Mouse (Mus musculus) midbrain, embryonic 10.5 days (tissue): ENCODE measurements at regions not wholly inside any gene's neighbourhood (a gene's known extent, or its start where the extent isn't known, plus 50 kb on each side); places are given as distances from the start of the nearest gene placed in this dataset.
A peak's percentile ranks its signal among the peaks of the same experiment; 100 is the strongest.

Experiments
- DNase-seq: peaks from one replicate; pipeline ENCODE4 v3.0.0-alpha.2; 2017; ENCODE audit warnings: low spot score
- H3K27ac ChIP-seq: fragments of 300-500 bp; sonication (generic); replicated peaks from 2 replicates; pipeline ENCODE4 v1.5.1; 2016; ENCODE audit warnings: mild to moderate bottlenecking
- H3K27me3 ChIP-seq: fragments of 300-500 bp; sonication (generic); 2 replicates; pipeline ENCODE4 v1.6.1; 2016; ENCODE audit warnings: low read depth, mild to moderate bottlenecking; ENCODE audit not compliant: poor library complexity, severe bottlenecking
- H3K36me3 ChIP-seq: fragments of 300-500 bp; sonication (generic); 2 replicates; pipeline ENCODE4 v1.6.1; 2016; ENCODE audit warnings: mild to moderate bottlenecking, moderate library complexity
- H3K4me1 ChIP-seq: fragments of 300-500 bp; sonication (generic); 2 replicates; pipeline ENCODE4 v1.6.1; 2016
- H3K4me3 ChIP-seq: fragments of 300-500 bp; sonication (generic); 2 replicates; pipeline ENCODE4 v1.5.1; 2016; ENCODE audit warnings: mild to moderate bottlenecking, moderate library complexity
- H3K9me3 ChIP-seq: fragments of 300-500 bp; sonication (generic); replicated peaks from 2 replicates; pipeline ENCODE4 v1.6.1; 2016; ENCODE audit warnings: mild to moderate bottlenecking
- WGBS: fragments of 180-500 bp; shearing (Covaris S2); methylation state at CpG from one replicate; pipeline ENCODE4 v1.1.7; 2016; 5-methylcytosine and 5-hydroxymethylcytosine counted together

GRCm38 (mm10) chr13:106738011-106738410 is 198.7 kb downstream of the Ipo11 start:
- Histone ChIP-seq H3K4me3 (no peak overlapping the region), H3K27ac (no peak overlapping the region), H3K36me3 (no peaks in the 10 kb centered on the region), H3K9me3 (no peaks in the 10 kb centered on the region), H3K27me3 (no peaks in the 10 kb centered on the region), H3K4me1 (no peaks in the 10 kb centered on the region)
- DNase-seq = no peak
- WGBS = 92% methylated on average over 5 of the region's 5 CpGs

GRCm38 (mm10) chr13:106734323-106734722 is 202.4 kb downstream of the Ipo11 start:
- no peaks in the 10 kb centered on the region for H3K27me3 ChIP-seq
- H3K9me3 ChIP-seq = no peaks in the 10 kb centered on the region
- no peak overlapping the region for H3K4me3 ChIP-seq
- H3K27ac ChIP-seq = no peak overlapping the region
- H3K4me1 ChIP-seq = no peaks in the 10 kb centered on the region
- no peak for DNase-seq
- WGBS = 85% methylated on average over 2 of the region's 2 CpGs
- no peaks in the 10 kb centered on the region for H3K36me3 ChIP-seq

GRCm38 (mm10) chr13:106732906-106733305 is 203.9 kb downstream of the Ipo11 start:
- WGBS = 89% methylated on average over 1 of the region's 1 CpGs

GRCm38 (mm10) chr13:106723315-106723714 is 213.4 kb downstream of the Ipo11 start:
- WGBS = 74% methylated on average over 1 of the region's 1 CpGs
- Histone ChIP-seq H3K9me3 (no peaks in the 10 kb centered on the region), H3K4me1 (no peaks in the 10 kb centered on the region), H3K4me3 (no peak overlapping the region), H3K36me3 (no peaks in the 10 kb centered on the region), H3K27ac (no peak overlapping the region), H3K27me3 (no peaks in the 10 kb centered on the region)
- no peak for DNase-seq

More at GRCm38 (mm10) chr13:106732906-106733305, 203.9 kb downstream of the Ipo11 start:
- Histone ChIP-seq H3K4me3 (no peak overlapping the region), H3K9me3 (no peaks in the 10 kb centered on the region), H3K27me3 (no peaks in the 10 kb centered on the region), H3K27ac (no peak overlapping the region), H3K4me1 (no peaks in the 10 kb centered on the region), H3K36me3 (no peaks in the 10 kb centered on the region)
- DNase-seq = no peak

GRCm38 (mm10) chr13:106721167-106721566 is 215.6 kb downstream of the Ipo11 start:
- Histone ChIP-seq H3K27me3 (no peaks in the 10 kb centered on the region), H3K36me3 (no peaks in the 10 kb centered on the region), H3K27ac (no peak overlapping the region), H3K4me3 (no peak overlapping the region), H3K4me1 (no peaks in the 10 kb centered on the region), H3K9me3 (no peaks in the 10 kb centered on the region)
- 91% methylated on average over 1 of the region's 1 CpGs for WGBS
- DNase-seq = no peak

GRCm38 (mm10) chr13:106715771-106716170 is 221.0 kb downstream of the Ipo11 start:
- DNase-seq = peak; percentile 22
- Histone ChIP-seq H3K27me3 (no peaks in the 10 kb centered on the region), H3K4me3 (no peak overlapping the region), H3K4me1 (no peaks in the 10 kb centered on the region), H3K9me3 (no peaks in the 10 kb centered on the region), H3K27ac (no peak overlapping the region), H3K36me3 (no peaks in the 10 kb centered on the region)
- WGBS = 67% methylated on average over 2 of the region's 2 CpGs

- Histone ChIP-seq H3K27me3 (no peaks in the 10 kb centered on the region), H3K36me3 (no peaks in the 10 kb centered on the region), H3K4me3 (no peak overlapping the region), H3K27ac (no peak overlapping the region), H3K4me1 (no peaks in the 10 kb centered on the region), H3K9me3 (no peaks in the 10 kb centered on the region)
- 79% methylated on average over 8 of the region's 8 CpGs for WGBS
- no peak for DNase-seq
Measured at GRCm38 (mm10) chr13:106715234-106715633, 221.5 kb downstream of the Ipo11 start.

- no peak for DNase-seq
- Histone ChIP-seq H3K4me1 (no peaks in the 10 kb centered on the region), H3K4me3 (no peak overlapping the region), H3K27ac (no peak overlapping the region), H3K9me3 (no peaks in the 10 kb centered on the region), H3K27me3 (no peaks in the 10 kb centered on the region), H3K36me3 (no peaks in the 10 kb centered on the region)
- 93% methylated on average over 3 of the region's 3 CpGs for whole genome bisulfite sequencing
Measured at GRCm38 (mm10) chr13:106710580-106710979, 226.2 kb downstream of the Ipo11 start.

- Histone ChIP-seq H3K4me3 (no peak overlapping the region), H3K36me3 (no peaks in the 10 kb centered on the region), H3K9me3 (no peaks in the 10 kb centered on the region), H3K4me1 (no peaks in the 10 kb centered on the region), H3K27ac (no peak overlapping the region), H3K27me3 (no peaks in the 10 kb centered on the region)
- no peak for DNase-seq
- 96% methylated on average over 1 of the region's 1 CpGs for WGBS
Measured at GRCm38 (mm10) chr13:106700376-106700775, 236.4 kb downstream of the Ipo11 start.

GRCm38 (mm10) chr13:106699957-106700356 is 236.8 kb downstream of the Ipo11 start:
- no peak for DNase-seq
- 93% methylated on average over 3 of the region's 3 CpGs for WGBS

GRCm38 (mm10) chr13:106691787-106692571 is 244.8 kb downstream of the Ipo11 start:
- no peaks in the 10 kb centered on the region for H3K9me3 ChIP-seq
- no peaks in the 10 kb centered on the region for H3K4me1 ChIP-seq
- no peaks in the 10 kb centered on the region for H3K36me3 ChIP-seq
- H3K4me3 ChIP-seq = no peak overlapping the region
- no peaks in the 10 kb centered on the region for H3K27me3 ChIP-seq
- H3K27ac ChIP-seq = no peak overlapping the region
- 88% methylated on average over 10 of the region's 10 CpGs for WGBS
- no peak for DNase-seq

More at GRCm38 (mm10) chr13:106699957-106700356, 236.8 kb downstream of the Ipo11 start:
- Histone ChIP-seq H3K4me3 (no peak overlapping the region), H3K27ac (no peak overlapping the region), H3K36me3 (no peaks in the 10 kb centered on the region), H3K27me3 (no peaks in the 10 kb centered on the region), H3K4me1 (no peaks in the 10 kb centered on the region), H3K9me3 (no peaks in the 10 kb centered on the region)

- no peak overlapping the region for H3K27ac ChIP-seq
- no peaks in the 10 kb centered on the region for H3K4me1 ChIP-seq
- H3K4me3 ChIP-seq = no peak overlapping the region
- DNase-seq = no peak
- H3K9me3 ChIP-seq = no peaks in the 10 kb centered on the region
- no peaks in the 10 kb centered on the region for H3K27me3 ChIP-seq
- no peaks in the 10 kb centered on the region for H3K36me3 ChIP-seq
- 71% methylated on average over 3 of the region's 3 CpGs for WGBS
Measured at GRCm38 (mm10) chr13:106690125-106690524, 246.6 kb downstream of the Ipo11 start.

GRCm38 (mm10) chr13:106689618-106690017 is 247.1 kb downstream of the Ipo11 start:
- Histone ChIP-seq H3K27me3 (no peaks in the 10 kb centered on the region), H3K27ac (no peak overlapping the region), H3K4me1 (no peaks in the 10 kb centered on the region), H3K4me3 (no peak overlapping the region), H3K9me3 (no peaks in the 10 kb centered on the region), H3K36me3 (no peaks in the 10 kb centered on the region)
- DNase-seq = no peak
- 72% methylated on average over 2 of the region's 2 CpGs for WGBS
